Mouse (Mus musculus) gastrocnemius, postnatal 36 days (tissue): ENCODE measurements around the gene Zmiz2. TPM values are rescaled to one million over a fixed set of nuclear protein-coding genes. Genes with fewer than 3 reads are reported as not detected.
"Not testable (repeated sequence)": the region's sequence is repeated elsewhere in the genome, so short reads cannot be mapped to it uniquely, and the experiment has no call there.

Experiments used
- DNase-seq, 2 experiments: peaks; one replicate each; pipeline ENCODE4 v3.0.0; 2022
- intact Hi-C: fragments of 180-260 bp; cut with DNase I; formaldehyde crosslinking; loops from one replicate; pipeline ENCODE4 v1.15.1; 2025
- total RNA-seq, 2 experiments: library from RNA; stranded (reverse); gene quantifications; 2 replicates each; pipeline ENCODE4 v1.2.3; 2021

Gene Zmiz2
- total RNA-seq, 2 experiments from 2014 or later: 41.1 to 53.3 TPM

- DNase-seq: no peak
- intact Hi-C loops: no loop called here
These were observed 5.0 kb downstream of the Zmiz2 start for GRCm38 (mm10) chr11:6393866-6394265.

DNA sequence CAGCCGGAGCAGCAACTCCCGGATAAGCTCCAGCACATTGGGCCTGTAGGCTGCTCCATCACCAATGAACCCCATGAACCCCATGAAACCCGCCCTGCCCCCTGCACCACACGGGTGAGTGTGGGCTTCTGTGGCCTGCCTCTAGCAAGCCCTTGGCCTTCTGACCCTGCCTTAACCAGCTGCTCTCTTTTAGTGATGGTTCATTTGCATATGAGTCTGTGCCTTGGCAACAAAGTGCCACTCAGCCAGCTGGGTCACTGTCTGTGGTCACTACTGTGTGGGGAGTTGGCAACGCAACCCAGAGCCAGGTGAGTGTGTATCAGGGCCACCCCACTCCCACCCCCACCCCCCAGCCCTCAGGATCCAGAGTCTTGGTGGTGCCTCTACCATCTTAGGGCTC is 6.7 kb downstream of the Zmiz2 start:
- intact Hi-C loops: no loop called here
- no peak for DNase-seq

- intact Hi-C loops: no loop called here
- DNase-seq: no peak
These were observed 9.3 kb downstream of the Zmiz2 start for GRCm38 (mm10) chr11:6398141-6398540.

DNA sequence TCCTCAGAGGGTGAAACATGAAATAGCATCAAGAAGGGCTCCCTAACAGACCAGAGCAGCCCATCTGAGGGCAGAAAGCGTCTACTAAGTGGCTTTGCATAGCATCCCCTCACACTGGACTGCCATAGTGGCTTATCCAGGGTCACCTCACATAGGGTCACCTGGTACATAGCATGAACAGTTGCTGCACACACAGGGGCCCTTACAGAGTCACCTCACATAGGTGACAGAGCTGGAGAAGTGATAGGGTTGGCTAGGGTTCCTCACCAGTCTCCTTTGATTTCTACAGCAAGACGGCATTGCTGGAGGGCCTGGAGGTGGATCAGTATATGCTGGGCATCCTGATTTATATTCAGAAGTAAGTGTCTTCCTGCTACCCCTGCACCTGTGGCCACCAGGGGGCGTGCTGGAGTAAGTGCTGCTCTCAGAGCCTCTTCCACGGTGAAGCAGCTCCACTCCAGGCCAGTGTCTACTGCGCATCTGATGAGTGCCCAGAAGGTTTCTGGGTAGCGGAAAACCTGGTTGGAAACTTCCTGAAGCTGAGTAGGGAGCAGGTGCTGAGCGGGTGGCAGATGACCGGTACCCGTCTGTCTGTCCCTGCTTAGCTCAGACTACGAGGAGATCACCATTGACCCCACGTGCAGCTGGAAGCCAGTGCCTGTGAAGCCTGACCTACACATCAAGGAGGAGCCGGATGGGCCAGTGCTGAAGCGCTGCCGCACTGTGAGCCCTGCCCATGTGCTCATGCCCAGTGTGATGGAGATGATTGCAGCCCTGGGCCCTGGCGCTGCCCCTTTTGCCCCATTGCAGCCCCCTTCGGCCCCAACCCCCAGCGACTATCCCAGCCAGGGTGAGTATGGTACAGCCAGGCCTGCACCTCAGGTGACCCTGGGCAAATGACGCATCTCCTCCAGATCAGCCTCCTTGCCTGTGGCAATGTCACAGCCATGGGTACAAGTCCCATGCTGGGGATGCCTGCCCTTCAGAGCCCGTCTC is 13.9 kb downstream of the Zmiz2 start:
- DNase-seq: peak; percentile 67 to 75
- intact Hi-C loops: loop anchor here (5.0 kb wide), 1 partner anchor 36 kb away; no protein-coding TSS in a partner anchor

DNA sequence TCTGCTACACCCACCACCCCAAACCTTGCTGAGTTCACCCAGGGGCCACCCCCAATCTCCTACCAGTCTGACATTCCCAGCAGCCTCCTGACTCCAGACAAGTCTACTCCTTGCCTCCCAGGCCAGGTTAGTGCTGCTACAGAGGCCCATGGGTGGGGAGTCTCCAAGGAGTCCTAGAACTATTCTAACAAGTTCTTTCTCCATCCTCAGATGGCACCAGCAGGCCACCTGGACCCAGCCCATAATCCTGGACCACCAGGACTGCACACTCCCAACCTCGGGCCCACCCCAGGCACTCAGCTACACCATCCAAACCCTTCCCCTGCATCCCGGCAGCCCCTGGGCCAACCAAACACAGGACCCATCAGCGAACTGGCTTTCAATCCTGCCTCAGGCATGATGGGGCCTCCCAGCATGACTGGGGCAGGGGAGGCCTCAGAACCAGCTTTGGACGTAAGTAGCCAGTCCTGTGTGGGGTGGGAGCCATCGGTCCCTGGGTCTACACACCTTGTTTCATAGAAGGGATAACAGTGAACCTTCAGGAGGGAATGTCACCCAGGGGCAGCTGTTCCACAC is 15.0 kb downstream of the Zmiz2 start:
- DNase-seq: no peak
- intact Hi-C loops: loop anchor here (5.0 kb wide), 1 partner anchor 37 kb away; no protein-coding TSS in a partner anchor

DNA sequence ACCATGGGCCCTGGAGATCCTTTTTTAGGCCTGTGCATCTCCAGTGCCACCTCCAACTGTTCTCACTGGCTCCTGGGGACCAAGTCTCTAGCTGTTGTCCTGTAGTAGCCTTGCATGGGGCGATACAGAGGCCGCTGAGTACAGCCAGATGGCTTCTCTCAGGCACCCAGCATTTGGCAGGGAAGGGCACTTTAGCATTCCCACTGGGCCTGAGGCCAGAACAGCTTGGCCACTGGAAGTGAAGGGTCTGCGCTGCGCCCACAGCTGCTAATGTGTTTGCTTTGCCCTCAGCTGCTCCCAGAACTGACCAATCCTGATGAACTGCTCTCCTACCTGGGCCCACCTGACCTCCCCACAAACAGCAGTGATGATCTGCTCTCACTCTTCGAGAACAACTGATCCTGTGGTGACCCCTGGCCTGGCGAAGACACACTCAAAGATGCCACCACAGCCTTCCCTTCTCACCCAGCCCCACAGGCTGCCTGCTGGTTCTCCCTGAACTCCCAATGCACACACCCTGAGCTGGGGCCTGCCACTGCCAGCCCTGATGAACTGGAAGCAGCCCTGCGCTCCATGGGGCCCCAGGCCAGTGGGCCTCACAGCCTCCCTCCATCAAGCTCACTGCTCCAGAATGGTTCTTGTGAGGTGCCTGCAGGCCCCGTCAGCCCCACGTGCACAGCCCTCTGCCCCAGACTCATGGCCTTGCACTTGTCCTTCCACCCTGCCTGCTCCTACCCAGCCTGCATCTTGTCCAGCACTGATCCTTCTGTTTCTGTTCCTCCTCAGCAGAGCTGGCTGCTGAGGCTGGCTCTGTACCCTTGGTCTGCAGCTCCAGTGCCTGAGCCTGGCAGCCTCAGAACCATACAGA is 16.1 kb downstream of the Zmiz2 start:
- DNase-seq: no peak
- intact Hi-C loops: loop anchor here (5.0 kb wide), 1 partner anchor 38 kb away; no protein-coding TSS in a partner anchor

- intact Hi-C loops: no loop called here
- DNase-seq: no peak
These were observed 16.8 kb downstream of the Zmiz2 start for GRCm38 (mm10) chr11:6405591-6406081.

DNA sequence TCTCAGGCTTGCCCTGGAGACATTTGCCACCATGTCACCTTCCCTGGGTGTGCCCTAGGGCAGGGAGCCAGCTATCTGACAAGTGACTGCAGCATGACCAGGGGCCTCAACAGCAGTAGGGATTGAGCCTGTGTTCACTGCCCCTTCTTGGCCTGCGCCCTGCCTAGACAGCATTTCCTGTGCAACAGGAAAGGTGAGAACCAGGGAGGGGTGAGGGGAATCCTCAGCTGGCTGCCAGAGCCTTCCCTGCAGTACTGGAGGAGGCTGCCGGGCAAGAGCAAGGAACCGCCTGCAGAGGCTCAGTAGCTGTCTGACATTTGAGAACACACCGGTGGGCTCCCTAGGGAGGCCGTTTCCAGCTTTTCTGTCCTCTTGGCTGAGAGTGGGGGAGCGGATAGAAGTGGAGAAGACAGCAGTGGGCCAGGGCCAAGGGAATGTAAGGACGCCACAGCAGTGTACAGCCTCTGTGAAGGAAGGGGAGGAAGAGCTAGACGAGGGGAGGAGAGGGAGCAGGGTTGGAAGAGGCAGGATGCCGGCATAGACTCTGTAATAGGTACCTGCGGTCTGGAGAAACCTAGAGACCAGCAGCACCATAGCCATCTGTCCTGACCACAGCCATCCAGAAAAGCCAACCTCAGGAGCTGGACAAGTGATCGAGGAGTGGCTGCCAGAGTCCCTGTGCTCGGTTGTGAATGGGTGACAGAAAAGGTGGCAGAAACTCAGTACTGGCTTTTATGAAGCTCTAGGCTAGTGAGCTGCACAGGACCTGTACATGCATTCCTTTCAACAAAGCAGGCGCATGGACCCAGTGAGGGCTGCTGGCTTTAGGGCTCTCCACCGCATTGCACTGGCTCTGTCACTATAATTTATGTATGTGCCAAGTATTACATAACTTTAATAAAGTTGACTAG is 17.6 kb downstream of the Zmiz2 start:
- DNase-seq: peak; percentile 69 to 76
- intact Hi-C loops: no loop called here

DNA sequence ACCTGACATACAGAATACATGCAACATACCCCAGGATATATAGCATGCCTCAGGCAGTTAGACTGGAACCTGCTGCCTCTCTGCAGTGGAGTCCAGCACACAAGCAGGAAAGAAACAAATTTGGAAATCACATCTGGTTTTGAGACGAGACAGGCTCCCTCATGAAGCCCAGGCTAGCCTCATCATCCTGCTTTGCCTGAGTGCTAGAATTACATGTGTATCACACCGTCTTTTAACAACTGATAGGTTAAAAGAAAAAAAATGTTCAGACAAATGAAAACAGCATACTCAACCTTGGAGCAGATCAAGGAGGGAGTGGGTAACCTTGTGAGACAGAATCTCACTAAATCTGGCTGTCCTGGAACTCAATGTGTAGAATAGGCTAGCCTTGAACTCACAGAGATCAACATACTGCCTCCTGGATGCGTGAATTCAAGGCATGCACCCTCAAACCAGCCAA is 18.3 kb downstream of the Zmiz2 start:
- DNase-seq: no peak
- intact Hi-C loops: no loop called here

GRCm38 (mm10) chr11:6410050-6410602 is 21.3 kb downstream of the Zmiz2 start:
- DNase-seq: no peak
- intact Hi-C loops: no loop called here

GRCm38 (mm10) chr11:6410755-6411154 is 21.9 kb downstream of the Zmiz2 start:
- DNase-seq, intact Hi-C loops: not testable (repeated sequence)

GRCm38 (mm10) chr11:6411684-6412083 is 22.8 kb downstream of the Zmiz2 start:
- DNase-seq: peak; percentile 82 to 84
- intact Hi-C loops: no loop called here

DNA sequence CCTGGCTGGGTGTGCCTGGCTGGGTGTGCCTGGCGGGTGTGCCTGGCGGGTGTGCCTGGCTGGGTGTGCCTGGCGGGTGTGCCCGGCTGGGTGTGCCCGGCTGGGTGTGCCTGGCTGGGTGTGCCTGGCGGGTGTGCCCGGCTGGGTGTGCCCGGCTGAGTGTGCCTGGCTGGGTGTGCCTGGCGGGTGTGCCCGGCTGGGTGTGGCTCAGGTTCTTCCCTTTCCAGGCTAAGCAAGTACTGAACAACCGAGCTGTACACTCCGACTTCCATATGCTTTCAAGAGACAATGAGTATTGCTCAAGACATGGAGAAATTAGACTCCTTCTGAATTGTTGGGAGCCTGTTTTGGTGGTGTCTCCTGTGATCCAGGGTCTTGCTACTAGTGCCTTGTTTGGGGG is 24.4 kb downstream of the Zmiz2 start:
- intact Hi-C loops: no loop called here
- DNase-seq: no peak

DNA sequence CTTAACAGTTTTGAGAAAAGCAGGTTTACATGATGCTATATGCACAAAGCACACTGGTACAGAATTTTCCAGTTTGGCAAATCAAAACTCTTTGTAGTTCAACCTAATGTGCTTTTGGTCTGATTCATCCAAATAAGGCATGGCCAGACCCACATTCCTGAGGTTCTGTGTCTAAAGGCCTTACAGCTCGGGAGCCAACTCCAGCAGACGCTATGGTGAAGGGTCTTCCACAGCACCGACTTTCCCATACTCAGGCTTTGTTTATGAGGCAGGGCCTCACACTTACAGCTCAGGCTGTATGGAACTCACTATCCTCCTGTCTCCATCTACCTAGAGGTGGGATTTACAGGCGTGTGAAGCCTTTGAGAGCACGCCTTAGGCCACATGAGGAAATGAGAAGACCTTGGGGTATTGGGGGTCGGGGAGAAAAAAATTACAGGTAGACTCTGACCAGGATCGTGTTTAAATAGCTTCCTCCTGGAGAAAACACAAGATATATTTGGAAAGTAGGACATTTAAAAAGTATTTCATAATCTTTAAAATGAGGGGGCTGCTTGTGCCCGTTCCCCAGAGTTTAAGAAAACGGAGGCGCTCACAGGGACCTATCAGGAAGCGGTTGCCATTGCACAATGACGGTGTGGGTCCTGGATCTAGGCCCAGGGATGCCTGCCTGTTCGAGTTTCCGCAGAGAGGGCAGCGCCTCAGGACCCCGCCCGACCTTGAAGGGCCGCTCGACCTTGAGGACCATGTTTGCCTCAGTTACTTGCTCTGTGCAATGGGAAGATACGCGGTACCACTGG is 26.1 kb downstream of the Zmiz2 start, which contains the start of gene Ppia:
Gene Ppia (plus strand): TSS at position 693 of the 800 bp plus-strand sequence.
- DNase-seq: no peak
- intact Hi-C loops: no loop called here

DNA sequence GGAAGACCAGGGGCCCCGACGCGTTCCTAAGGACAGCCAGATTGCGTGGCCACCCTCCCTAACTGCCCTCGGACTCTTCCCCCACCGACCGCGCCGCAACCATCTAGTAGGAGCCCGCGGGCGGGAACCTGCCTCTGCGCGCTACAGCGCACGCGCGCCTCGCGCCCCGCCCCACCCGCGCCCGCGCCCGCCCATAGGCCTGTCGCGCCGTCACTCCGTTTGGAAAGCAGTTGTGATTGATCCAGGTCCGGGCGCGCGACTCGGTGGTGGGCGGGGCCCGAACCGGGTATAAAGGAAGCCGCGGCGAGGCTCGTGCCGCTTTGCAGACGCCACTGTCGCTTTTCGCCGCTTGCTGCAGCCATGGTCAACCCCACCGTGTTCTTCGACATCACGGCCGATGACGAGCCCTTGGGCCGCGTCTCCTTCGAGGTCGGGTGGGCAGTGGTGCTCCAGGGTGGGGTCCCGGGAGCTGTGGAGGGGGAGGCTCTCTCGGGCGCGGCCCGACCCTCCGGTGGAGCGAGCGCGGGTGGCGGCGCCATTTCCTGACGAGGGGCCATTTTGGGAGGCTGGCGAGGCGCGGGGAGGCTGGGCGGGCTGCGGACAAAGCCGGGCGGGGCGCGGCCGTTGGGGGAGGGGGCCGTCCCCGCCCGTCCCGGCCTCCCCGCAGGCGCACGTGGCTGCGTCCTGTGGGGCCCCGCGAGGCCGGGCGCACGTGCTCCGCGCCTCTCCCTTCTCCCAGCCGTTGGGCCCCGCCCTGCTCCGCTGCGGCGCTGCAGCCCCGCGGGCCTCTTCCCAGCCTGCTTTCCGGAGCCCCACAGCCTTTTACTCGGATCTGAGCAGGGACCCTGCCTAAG is 26.9 kb downstream of the Zmiz2 start:
- peak; percentile 97 to 100 for DNase-seq
- intact Hi-C loops: no loop called here

DNA sequence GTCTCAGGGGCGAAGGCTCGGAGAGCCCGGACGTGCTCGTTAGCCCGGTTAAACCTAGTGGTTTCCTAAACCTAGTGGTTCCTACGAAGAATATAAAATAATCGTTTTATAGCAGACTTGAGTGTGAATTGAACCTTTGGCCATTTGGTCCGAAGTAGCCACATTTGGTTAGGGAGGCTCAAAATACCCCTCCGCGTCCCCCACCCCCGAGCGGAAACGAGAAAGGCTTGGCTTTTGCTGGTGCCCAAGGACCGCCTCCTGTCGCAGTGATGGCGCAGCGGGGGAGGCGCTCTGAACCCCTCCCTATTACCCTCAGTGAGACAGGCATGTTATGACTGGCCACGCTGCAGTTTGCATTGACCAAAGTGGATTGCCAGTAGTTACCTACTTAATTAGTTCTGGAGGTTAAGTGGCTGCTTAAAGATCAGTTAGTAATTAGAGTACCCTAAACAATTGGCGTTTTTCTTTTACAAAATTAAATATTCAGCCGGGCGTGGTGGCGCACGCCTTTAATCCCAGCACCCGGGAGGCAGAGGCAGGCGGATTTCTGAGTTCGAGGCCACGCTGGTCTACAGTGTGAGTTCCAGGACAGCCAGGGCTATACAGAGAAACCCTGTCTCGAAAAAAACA is 27.6 kb downstream of the Zmiz2 start:
- peak; percentile 66 to 68 for DNase-seq

GRCm38 (mm10) chr11:6417069-6417468 is 28.2 kb downstream of the Zmiz2 start:
- no peak for DNase-seq
- intact Hi-C loops: no loop called here

More for the DNA sequence above, 27.6 kb downstream of the Zmiz2 start:
- intact Hi-C loops: no loop called here
